ENCODE assay signal across 8 mouse cellular contexts in the genomic region with DNA sequence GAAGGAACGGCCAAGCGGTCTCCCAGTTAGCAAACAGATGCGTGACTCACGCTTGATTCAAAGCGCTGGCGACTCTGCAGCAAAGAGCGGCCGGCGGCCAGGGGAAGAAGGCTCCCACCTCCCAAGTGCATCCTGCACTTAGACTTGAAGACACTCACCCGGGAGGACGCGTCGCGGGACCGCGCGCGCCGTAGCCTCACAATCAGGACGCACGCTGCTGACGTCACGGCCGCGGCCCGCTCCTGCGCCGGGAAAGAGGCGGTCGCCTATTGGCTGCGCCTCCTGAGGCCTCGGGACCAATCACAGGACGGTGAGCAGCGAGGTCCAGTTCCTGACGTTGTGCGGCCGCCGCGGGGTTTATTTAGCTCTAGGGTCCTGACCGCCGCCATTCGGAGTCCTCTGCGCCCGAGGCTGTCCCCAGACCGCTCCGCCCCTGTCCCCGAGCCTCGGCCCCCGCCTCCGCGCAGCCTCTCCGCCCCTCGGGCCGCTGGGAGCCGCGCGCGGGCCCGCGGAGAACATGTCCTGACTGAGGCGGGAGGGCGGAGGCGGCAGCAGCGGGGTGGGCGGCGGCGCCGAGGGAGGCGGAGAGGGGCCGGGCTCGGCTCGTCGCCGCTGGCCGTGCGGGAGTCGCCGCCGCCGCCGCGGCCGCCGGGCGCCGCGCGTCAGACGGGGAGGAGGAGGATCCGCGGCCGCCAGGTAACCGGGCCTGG. TPM values are rescaled to one million over a fixed set of nuclear protein-coding genes. Genes with fewer than 3 reads are reported as not detected.
A peak's percentile ranks its signal among the peaks of the same experiment; 100 is the strongest.
DNase-seq lines count a peak whose midpoint lies in the region; ATAC-seq lines count a peak whose summit lies in the region.

A gene (plus strand): TSS at position 293 of the 710 bp plus-strand sequence.

- no peaks in the 10 kb centered on the region for H3K9me3 ChIP-seq in lung, embryonic 16.5 days (ENCODE audit: control insufficient read depth, low read length)

- DNase-seq in MEL-GATA-1-ER (ENCODE audit: extremely low read depth, low read depth): peak; percentile 92
- DNase-seq in cerebellum, adult 8-10 months: peak; percentile 98
- DNase-seq in forelimb bud, embryonic 11.5 days (ENCODE audit: low read depth, low spot score): peak; percentile 98
- DNase-seq in layer of hippocampus, adult 9-10 months (ENCODE audit: low spot score): peak; percentile 97
- peak; percentile 95 for DNase-seq in ovary, postnatal 10 days (ENCODE audit: low spot score)
- peak; percentile 96 to 97 for DNase-seq in thymus, postnatal 10 days (ENCODE audit: low spot score in 2 of 2)

- ATAC-seq in hematopoietic stem cell, adult 5-6 weeks (replicated peaks in 1 of 2; ENCODE audit: insufficient read depth in 1 of 2, low FRiP score in 2 of 2, low TSS enrichment in 1 of 2, low read depth in 1 of 2, poor library complexity in 2 of 2, severe bottlenecking in 2 of 2): peak; percentile 96 to 97
- ATAC-seq in lung, embryonic 16.5 days (ENCODE audit: low read depth): peak; percentile 99

- peaks cover 9% of the 10 kb centered on the region for H3K4me1 ChIP-seq in lung, embryonic 16.5 days (replicated peaks; ENCODE audit: control insufficient read depth, insufficient read depth, low read length)

- peak within 1 kb of the TSS; percentile 95 for H3K4me3 ChIP-seq in lung, embryonic 16.5 days (ENCODE audit: low read length)

- H3K27ac ChIP-seq in lung, embryonic 16.5 days (ENCODE audit: low read length): peak within 1 kb of the TSS; percentile 98

- under 1% methylated on average over 82 of the region's 93 CpGs for WGBS in lung, embryonic 16.5 days

- no peaks in the 10 kb centered on the region for H3K27me3 ChIP-seq in lung, embryonic 16.5 days (ENCODE audit: control insufficient read depth, insufficient read depth, low read depth, low read length)

- H3K36me3 ChIP-seq in lung, embryonic 16.5 days (ENCODE audit: control insufficient read depth, insufficient read depth, low read length): no peaks in the 10 kb centered on the region

- H3K9ac ChIP-seq in lung, embryonic 16.5 days (ENCODE audit: low read length): peak within 1 kb of the TSS; percentile 95

- H3K4me2 ChIP-seq in lung, embryonic 16.5 days (ENCODE audit: low read depth, low read length): peak within 1 kb of the TSS; percentile 76

RNA-seq across cellular contexts. Expression of the gene that starts here (rescaled TPM):
- 65.4 and 66.9 TPM in 2 replicates for total RNA-seq in hematopoietic stem cell, adult 5-6 weeks (2017)
- 8.6 and 9.0 TPM in 2 replicates for polyA plus RNA-seq in lung, embryonic 16.5 days (2015; fragmentation: Nextera tagmentation; extraction: Ambion mirVana)

Comparison
In these comparisons a context has a peak if more than half of its experiments do, and no peak if none do; other contexts are left out.
1. Peak in every context shown above with its lines: DNase-seq, ATAC-seq, H3K4me3 ChIP-seq and H3K27ac ChIP-seq.